Mouse (Mus musculus) activated CD4-positive, CD25-positive, alpha-beta regulatory T cell (primary cell): Measurements from ENCODE around the gene Rprm. TPM values are rescaled to one million over a fixed set of nuclear protein-coding genes. Genes with fewer than 3 reads are reported as not detected.

Source experiments
- polyA plus RNA-seq, 2 experiments: library from polyadenylated mRNA; unstranded; fragments of 100-300 nt; shearing (Covaris generic); gene quantifications; one replicate each; pipeline ENCODE4 v1.2.1; 2017

Rprm gene
- not detected for polyA plus RNA-seq

DNA sequence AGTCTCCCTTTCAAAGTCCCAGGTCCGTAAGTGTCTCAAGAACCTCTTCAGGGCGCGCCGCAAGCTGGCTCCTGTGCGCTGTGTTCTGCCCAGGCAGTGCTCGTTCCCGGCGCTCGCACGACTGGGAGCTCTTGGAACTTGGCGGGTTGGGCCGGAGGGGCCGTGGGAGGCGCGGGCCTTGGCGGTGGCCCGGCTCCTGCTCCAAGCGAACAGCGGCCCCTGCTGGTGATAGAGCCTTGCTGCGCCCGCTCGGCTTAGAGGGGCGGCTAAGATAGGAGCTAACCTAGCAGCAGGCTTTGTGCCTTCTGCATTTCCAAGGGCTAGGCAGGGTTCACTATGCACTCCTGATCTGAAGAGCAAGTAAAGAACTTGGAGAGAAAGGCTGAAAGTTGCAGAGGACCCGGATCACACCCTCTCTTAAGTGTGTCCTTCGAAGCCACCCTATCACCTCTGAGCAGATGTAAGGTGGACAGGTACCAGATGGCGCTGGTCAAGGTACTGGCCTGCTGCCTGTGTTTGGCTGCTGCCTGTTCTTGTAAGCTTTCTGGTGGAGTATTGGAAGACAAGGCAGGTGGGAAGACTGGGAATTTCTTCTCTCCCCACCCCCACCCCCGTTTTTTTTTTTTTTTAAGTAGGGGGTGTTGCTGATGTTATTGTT, at the start of gene Rprm:
Gene Rprm, minus strand, starts transcription at position 123 of the 658 bp plus-strand sequence.

